Mouse (Mus musculus) T-cell, adult 66 days (primary cell): Measurements from ENCODE around the gene Gm10696. TPM values are rescaled to one million over a fixed set of nuclear protein-coding genes. Genes with fewer than 3 reads are reported as not detected.

Experiments
- total RNA-seq, 2 experiments: library from RNA; stranded (reverse); gene quantifications; 3 replicates in 1 of 2; 4 replicates in 1 of 2; pipeline ENCODE4 v1.2.4; 2023

Gm10696 gene
- total RNA-seq: not detected

DNA sequence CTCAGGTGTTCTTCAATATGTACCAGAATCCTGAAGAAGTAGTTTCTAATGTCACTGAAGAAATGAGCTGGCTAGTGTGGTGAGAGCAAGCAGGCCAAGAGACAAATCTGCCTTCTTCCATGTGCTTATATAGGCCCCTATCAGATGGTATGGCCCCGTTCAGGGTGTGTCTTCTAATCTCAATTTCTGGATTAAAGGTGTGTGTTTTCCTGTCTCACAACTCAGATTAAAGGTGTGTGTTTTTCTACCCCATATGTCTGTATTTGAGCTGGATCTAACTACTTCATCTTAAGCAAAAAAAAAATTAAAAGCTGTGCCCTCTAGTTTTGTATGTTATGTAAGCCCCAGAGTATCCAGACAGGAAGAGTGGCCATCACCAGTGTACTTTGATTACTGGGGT lies at the start of gene Gm10696:
Gene Gm10696 (minus strand): TSS at position 101 of the 400 bp plus-strand sequence.

DNA sequence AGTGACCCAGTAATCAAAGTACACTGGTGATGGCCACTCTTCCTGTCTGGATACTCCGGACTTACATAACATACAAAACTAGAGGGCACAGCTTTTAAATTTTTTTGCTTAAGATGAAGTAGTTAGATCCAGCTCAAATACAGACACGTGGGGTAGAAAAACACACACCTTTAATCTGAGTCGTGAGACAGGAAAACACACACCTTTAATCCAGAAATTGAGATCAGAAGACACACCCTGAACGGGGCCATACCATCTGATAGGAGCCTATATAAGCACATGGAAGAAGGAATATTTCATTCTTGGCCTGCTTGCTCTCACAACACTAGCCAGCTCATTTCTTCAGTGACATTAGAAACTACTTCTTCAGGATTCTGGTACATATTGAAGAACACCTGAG lies 18.4 kb upstream of the Gm10696 start, which contains the start of gene Gm5286:
Gene Gm5286 (plus strand): TSS at position 301 of the 400 bp plus-strand sequence.

Other genes starting within 250 kb of the Gm10696 start
- gene Gm9117, start 234.7 kb downstream of the Gm10696 start, total RNA-seq: not detected
- gene Tdpoz5, start 216.9 kb downstream of the Gm10696 start, total RNA-seq: not detected
- gene Gm9125, start 123.3 kb downstream of the Gm10696 start, total RNA-seq: not detected
- not detected for gene Gm10697, start 105.5 kb downstream of the Gm10696 start, total RNA-seq
- gene Gm5286, start 18.5 kb upstream of the Gm10696 start, total RNA-seq: not detected
- gene Gm4778, start 85.8 kb upstream of the Gm10696 start, total RNA-seq: not detected
- gene Them4, start 131.9 kb upstream of the Gm10696 start, total RNA-seq: 1 to 10 TPM; 4.8 to 8.9 TPM
- gene Them5, start 163.9 kb upstream of the Gm10696 start, total RNA-seq: not detected
- not detected for gene C2cd4d, start 184.2 kb upstream of the Gm10696 start, total RNA-seq
- 1 to 10 TPM; 1.5 to 2.6 TPM for gene Rorc, start 194.6 kb upstream of the Gm10696 start, total RNA-seq
- under 1 TPM; 0.52 to 0.56 TPM for gene Lingo4, start 220.3 kb upstream of the Gm10696 start, total RNA-seq
- gene Tdrkh, start 235.1 kb upstream of the Gm10696 start, total RNA-seq: 1 to 10 TPM; 5.6 to 6.8 TPM